Mouse (Mus musculus) ES-Bruce4 (cell line): ENCODE results near the gene Gas2l3.

Source experiments
- EP300 ChIP-seq: IDR thresholded peaks from 2 replicates; pipeline ENCODE4 v1.6.1; 2011; ENCODE audit warnings: low read depth, low read length; ENCODE audit not compliant: insufficient read depth
- POLR2A ChIP-seq: IDR thresholded peaks from one replicate; pipeline ENCODE4 v1.8.1; 2011; ENCODE audit warnings: low read length; ENCODE audit not compliant: insufficient read depth

DNA sequence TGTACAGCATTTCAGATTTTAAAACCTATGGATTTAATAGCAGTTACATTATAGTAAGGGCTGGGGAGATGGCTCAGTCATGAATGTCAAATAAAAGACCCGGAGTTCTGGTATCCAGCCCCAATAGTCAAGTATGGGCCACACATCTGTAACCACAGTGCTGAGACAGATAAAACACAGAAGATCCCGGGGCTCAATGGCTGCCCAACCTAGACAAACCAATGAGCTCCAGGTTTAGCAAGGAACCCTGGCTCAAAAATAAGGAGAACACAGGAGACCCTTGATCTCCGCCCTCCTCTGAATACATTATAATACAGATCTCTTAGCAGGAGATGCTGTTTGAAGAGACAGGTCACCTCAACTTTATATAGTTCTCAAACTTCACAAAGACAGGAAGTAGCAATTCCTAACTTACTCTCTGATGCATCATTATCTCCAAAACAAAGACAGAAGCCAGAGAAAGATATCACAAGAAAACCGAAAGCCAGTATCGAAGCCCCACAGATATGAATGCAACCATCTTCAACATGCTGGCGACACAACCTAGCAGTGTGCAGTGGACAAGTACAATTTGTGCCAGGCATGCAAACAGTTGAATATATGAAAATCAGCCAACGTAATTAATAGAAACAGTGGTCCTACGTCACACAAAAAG, 21.1 kb downstream of the Gas2l3 start:
- no peak for TF ChIP-seq EP300
- no peak for TF ChIP-seq POLR2A
